Mouse (Mus musculus) lung, postnatal 0 days (tissue): ENCODE data around the gene Baiap2.

Experiments
- CTCF ChIP-seq: IDR thresholded peaks from 2 replicates; pipeline ENCODE4 v1.5.1; 2016; ENCODE audit warnings: antibody characterized with exemption, mild to moderate bottlenecking
- EP300 ChIP-seq: IDR thresholded peaks from 2 replicates; pipeline ENCODE4 v1.6.1; 2016; ENCODE audit warnings: antibody characterized with exemption, mild to moderate bottlenecking, control low read depth

- no peak for TF ChIP-seq CTCF
- TF ChIP-seq EP300, result no peak
These were observed 105.1 kb downstream of the Baiap2 start for GRCm38 (mm10) chr11:120047531-120048251.
